Mouse (Mus musculus) adrenal gland, adult (tissue): ENCODE data around the gene Mei4.

Source experiments
- DNase-seq, 2 experiments: peaks; one replicate each; pipeline ENCODE4 v3.0.0; 2022 to 2023; ENCODE audit warnings: low spot score in 1 of 2; ENCODE audit not compliant: inconsistent age in 2 of 2

Mei4 gene

GRCm38 (mm10) chr9:81863181-81863887 is at the start of gene Mei4:
Mei4 (plus strand) TSS chr9:81863670.
- peak; percentile 74 to 86 for DNase-seq

GRCm38 (mm10) chr9:81819715-81820373 is 43.6 kb upstream of the Mei4 start:
- no peak for DNase-seq

- DNase-seq, result no peak
Observed at GRCm38 (mm10) chr9:81827560-81827959, 35.9 kb upstream of the Mei4 start.

- no peak for DNase-seq
Observed at GRCm38 (mm10) chr9:81834056-81834455, 29.4 kb upstream of the Mei4 start.

GRCm38 (mm10) chr9:81858861-81859260 is 4.6 kb upstream of the Mei4 start:
- no peak for DNase-seq

- no peak for DNase-seq
Observed at GRCm38 (mm10) chr9:81863888-81864234, 391 bp downstream of the Mei4 start.

- no peak for DNase-seq
Observed at GRCm38 (mm10) chr9:81866032-81866431, 2.6 kb downstream of the Mei4 start.

GRCm38 (mm10) chr9:81921456-81921855 is 58.0 kb downstream of the Mei4 start:
- no peak for DNase-seq

GRCm38 (mm10) chr9:81924744-81925143 is 61.3 kb downstream of the Mei4 start:
- no peak for DNase-seq

GRCm38 (mm10) chr9:81940533-81940932 is 77.1 kb downstream of the Mei4 start:
- DNase-seq, result no peak

- no peak for DNase-seq
Observed at GRCm38 (mm10) chr9:81945624-81946023, 82.2 kb downstream of the Mei4 start.

GRCm38 (mm10) chr9:81956858-81957257 is 93.4 kb downstream of the Mei4 start:
- DNase-seq, result no peak

GRCm38 (mm10) chr9:81957842-81958241 is 94.4 kb downstream of the Mei4 start:
- DNase-seq, result no peak

- DNase-seq, result no peak
Observed at GRCm38 (mm10) chr9:81966765-81967164, 103.3 kb downstream of the Mei4 start.

GRCm38 (mm10) chr9:81968935-81969334 is 105.5 kb downstream of the Mei4 start:
- no peak for DNase-seq

GRCm38 (mm10) chr9:81982461-81982860 is 119.0 kb downstream of the Mei4 start:
- no peak for DNase-seq

GRCm38 (mm10) chr9:82012991-82013390 is 149.5 kb downstream of the Mei4 start:
- DNase-seq, result no peak

GRCm38 (mm10) chr9:82042515-82043056 is 179.1 kb downstream of the Mei4 start:
- DNase-seq, result no peak

- DNase-seq, result no peak
Observed at GRCm38 (mm10) chr9:82044517-82044916, 181.0 kb downstream of the Mei4 start.

- peak in 1 of 2 experiments; percentile 54 for DNase-seq
Observed at GRCm38 (mm10) chr9:82073832-82074231, 210.4 kb downstream of the Mei4 start.

GRCm38 (mm10) chr9:82075270-82075669 is 211.8 kb downstream of the Mei4 start:
- DNase-seq, result no peak

- no peak for DNase-seq
Observed at GRCm38 (mm10) chr9:82096409-82096808, 232.9 kb downstream of the Mei4 start.
